Mouse (Mus musculus): Measurements from ENCODE around the gene Ccdc113.

Gene Ccdc113

DNA sequence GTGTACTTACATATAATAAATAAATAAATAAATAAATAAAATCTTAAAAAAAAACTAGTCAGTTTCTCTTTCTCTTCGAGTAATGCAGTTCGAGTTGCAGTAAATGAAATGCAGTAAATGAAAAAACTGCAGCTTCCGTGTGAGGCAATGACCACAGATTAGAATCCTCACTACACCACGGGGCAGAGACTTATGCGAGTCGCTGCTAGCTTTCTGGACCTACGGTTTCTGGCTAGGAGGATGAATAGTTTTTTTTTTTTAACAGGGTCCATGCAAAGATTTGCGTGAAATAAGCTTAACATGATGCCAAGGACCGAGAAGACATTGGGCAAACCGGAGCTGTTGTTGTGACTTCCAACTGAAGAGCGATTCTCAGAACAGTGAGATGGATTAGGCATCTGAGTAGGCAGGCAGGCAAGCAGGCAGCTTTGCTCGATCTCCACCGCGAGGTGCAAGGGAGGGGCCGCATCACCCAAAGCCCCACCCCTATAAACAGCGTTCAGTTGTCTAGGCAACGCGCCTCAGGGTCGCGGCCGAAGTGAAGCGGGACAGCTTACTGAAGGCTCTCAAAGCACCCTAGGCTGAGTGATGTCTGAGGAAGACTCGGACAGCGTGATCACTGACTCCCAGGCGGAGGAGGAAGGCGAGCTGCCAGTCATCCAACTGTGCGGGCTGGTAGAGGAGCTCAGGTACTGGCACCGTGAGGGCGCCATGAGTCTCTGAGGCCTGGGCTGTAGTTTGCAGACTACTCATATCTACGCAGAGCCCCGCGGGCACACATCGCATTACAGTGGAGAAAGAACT is at the start of gene Ccdc113:
Gene Ccdc113 (plus strand): TSS at position 502 of the 804 bp plus-strand sequence.
- peak; percentile 86 for ATAC-seq (ENCODE audit: insufficient number of reproducible peaks, low FRiP score, low TSS enrichment)

DNA sequence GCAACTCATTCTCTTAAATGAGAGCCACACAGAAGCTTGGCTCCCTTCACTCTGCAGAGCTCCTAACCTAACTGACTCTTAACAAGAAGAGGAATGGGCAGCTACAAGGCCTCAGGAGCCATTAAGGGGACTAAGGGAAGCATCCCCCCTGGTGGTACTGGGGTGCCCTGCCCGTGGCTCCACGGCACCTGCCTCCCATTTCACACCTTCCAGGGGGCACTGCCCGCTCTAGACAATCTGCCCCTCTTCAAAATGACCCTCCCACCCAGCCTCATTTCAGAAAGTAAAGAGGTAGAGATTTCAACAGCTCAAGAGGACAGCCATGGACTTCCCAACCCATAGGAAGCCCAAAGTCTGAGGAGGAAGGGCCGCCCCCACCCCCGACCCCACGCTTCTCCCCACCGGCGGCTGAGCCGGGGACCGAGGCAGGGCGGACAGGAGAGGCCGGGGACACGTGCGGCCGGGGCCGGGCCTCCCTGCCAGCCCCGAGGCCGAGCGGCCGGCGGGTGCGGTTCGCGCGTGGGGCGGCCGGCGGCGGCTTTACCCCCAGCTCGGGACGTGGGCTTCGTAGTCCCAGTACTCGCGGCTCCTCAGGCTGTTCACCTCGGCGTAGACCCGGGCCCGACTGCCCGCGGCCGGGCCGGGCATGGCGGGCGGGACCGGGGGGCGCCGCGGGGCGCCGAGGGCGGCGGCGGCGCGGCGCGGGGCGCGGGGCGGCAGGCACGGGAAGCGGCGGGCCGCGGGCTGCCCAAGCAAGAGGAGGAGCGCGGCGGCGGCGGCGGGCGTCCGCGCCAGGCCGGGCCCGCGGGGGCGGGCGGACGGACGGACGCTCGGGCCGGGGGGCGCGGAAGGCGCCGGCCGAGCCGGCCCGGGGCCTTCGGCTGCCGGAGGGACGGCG is 45.8 kb upstream of the Ccdc113 start:
- ATAC-seq (ENCODE audit: insufficient number of reproducible peaks, low FRiP score, low TSS enrichment), result peak; percentile 45; the same call in 1 of the 2 replicates

DNA sequence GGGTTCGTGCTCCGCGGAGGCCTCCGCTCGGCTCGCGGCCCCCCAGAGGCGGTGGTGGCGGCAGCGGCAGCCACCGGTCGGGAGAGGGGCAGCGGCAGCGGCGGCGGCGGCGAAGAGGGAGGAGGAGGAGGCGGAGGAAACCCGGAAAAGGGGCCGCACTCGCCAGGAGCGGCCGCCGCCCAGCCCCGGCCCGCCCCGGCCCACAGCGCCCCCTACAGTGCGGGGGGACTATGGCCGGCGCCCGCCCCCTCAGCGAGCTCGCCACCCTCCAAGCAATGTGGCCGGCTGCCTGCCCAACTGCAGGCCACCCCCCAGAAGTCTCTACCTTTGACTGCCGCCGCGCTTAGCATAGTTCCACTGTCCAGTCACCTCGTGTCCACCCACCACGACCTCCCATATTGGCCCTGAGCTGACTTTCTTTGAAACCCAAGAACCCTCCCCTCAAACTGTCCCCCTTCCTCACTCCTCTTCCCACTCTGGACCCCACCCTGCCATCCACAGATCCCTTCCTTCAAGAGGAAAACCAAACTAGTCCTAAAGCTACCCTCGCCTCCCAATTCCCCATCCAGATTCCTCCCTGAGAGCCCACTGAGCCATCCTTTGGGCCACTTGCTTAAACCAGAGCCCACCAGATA is 45.1 kb upstream of the Ccdc113 start:
- ATAC-seq (ENCODE audit: insufficient number of reproducible peaks, low FRiP score, low TSS enrichment), result peak; percentile 85

DNA sequence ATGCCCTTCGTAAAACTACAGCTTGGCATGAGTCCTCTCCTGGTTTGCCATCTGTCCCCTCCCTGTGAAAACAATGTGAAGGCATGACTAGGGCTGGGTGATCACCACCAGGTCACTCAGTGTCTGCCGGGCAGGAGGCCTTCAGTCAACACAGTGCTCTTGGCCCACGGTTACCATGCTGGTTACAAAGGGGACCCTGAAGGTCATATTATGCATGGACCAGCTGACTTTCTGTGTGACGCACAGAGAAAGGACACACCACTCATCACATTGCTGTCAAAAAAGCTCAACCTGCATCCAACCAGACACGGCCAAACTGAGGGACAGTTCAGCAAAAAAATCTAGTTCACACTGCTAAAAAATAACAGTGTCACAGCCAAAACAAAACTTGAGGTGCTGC is 43.9 kb upstream of the Ccdc113 start, which contains the start of gene Csnk2a2:
Gene Csnk2a2 (minus strand): TSS at position 34 of the 400 bp plus-strand sequence.
- no peak for ATAC-seq (ENCODE audit: insufficient number of reproducible peaks, low FRiP score, low TSS enrichment)

DNA sequence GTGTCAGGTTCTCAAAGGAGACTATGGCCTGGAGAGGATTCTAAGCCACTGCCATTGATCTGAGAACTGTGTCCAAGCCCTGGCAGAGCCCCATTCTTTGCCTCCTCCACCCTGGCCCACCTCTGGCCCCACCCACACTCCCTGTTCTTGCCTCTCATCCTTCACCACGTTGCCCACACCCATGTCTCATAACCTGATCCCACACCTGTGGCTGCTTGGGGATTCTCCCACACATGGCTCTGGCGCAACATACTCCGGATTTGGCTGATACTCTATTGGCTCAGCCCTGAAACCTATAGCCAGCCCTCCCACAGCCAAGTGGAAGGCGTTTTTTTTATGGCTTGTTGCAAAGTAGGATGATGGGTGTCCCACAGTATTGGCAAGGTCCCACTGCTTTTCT is 41.8 kb upstream of the Ccdc113 start:
- ATAC-seq (ENCODE audit: insufficient number of reproducible peaks, low FRiP score, low TSS enrichment), result no peak

DNA sequence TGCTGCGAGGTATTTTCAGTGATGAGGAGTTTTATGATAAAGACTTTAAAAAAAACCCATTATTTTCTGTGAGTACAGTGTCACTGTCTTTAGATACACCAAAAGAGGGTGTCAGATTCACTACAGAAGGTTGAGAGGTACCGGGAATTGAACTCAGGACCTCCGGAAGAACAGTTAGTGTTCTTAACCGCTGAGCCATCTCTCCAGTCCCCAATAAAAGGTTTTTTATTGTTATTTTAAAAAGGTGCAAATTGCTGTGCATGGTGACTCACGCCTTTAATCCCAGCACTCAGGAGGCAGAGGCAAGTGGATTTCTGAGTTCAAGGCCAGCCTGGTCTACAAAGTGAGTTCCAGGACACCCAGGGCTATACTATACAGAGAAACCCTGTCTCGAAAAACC is 38.4 kb upstream of the Ccdc113 start:
- ATAC-seq (ENCODE audit: insufficient number of reproducible peaks, low FRiP score, low TSS enrichment), result no peak

DNA sequence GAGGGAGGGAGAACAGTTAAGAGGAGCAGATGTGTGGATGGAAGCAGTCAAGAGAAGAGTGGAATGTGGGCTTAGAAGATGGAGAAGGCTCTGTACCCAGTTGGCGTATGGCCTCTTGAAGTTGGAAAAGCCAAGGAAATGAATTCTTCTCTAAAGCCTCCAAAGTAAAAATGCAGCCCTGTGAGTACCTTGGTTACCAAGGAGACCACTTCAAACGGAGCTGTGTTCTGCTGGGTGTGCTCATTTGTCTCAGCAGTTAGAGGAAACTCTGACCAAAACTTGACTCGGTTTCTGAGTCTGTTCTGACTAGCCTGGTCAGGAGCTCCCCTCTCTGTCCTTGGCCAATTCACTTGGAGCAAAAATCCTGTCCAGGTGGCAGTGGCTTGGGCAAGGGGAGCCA is 37.5 kb upstream of the Ccdc113 start:
- no peak for ATAC-seq (ENCODE audit: insufficient number of reproducible peaks, low FRiP score, low TSS enrichment)

DNA sequence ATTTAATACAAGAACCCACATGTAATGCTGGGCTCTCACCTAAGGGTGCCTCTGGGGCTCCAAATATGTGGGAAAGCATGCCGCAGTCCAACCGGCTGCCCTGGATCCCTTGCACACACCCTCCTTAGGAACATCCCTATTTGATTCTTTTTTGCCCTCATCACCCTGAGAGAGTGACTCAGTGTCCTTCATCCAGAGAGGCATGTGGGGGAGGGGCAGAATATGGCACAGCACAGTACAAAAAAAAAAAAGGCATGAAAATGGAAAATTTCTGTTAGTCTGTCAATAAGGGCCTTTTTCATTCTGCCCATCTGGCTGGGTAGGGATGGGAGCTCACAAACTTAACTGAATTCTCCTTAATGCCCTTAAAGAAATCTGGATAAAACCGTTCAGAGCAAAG is 36.1 kb upstream of the Ccdc113 start:
- no peak for ATAC-seq (ENCODE audit: insufficient number of reproducible peaks, low FRiP score, low TSS enrichment)

DNA sequence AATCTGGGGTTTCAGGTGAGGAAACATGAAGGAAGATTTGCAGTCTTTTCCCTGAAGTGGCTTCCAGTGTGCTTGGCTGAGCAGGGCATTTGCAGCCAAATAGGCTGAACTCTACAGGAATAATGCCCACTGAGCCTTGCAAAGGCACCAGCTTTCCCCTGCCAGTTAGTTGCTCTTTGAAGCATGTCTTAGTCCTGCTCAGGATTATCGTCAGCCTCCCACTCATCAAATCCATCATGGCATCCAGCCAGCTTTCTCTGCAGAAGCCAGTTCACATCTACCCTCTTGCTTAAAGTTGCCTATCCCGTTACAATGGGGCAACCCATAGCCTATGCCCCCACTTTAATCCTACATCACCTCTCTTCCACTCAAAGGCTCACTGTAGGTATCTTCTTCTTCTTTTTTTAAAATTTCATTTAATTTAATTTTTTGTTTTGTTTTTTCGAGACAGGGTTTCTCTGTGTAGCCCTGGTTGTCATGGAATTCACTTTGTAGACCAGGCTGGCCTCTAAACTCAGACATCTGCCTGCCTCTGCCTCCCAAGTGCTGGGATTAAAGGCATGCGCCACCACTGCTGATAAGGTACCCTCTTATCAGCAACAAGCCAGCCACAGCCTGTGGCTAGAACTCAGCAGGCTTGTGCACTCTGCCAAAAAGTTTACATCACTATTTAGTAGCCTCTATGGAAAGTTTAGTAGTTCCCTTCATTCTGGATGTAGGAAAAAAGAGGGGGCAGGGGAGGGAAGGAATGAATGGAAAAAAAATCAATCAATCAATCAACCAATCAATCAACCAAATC is 34.4 kb upstream of the Ccdc113 start:
- no peak for ATAC-seq (ENCODE audit: insufficient number of reproducible peaks, low FRiP score, low TSS enrichment)

DNA sequence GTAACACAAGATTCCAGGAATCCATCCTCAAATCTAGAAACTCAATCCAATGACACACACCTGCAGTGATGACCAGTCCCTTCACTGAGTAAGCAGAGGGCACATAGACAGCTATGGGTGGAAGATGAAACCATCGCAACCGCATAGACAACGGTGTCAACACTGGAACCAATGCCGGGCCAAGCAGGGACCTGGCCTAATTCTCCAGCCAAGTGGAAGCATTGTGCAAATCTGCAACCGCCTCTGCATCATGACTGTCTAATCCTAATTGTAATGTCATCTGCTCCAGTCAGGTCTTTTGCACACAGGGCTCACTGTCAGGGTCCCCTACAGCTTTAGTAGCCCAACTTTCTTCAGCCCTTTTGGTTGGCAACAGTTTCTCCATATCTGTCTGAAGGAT is 33.4 kb upstream of the Ccdc113 start:
- no peak for ATAC-seq (ENCODE audit: insufficient number of reproducible peaks, low FRiP score, low TSS enrichment)

DNA sequence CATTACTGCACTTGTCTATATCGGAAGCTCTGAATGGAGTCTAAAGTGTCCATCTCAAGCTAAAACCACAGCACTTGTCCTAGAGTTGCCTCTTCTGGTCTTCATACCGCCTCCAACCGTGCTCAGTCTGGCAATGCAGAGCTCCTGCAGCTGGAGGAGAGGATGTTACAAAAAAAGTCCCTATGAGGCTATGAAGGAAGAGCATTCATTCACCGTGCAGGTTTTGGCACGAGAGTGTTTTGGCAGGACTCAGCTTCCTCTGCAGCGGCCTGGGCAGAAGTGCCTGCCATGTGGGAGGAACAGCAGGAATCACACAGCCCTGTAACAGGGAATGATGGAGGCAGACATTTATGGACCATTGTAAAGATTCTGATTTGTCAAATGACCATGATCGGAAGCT is 31.5 kb upstream of the Ccdc113 start:
- ATAC-seq (ENCODE audit: insufficient number of reproducible peaks, low FRiP score, low TSS enrichment), result no peak

DNA sequence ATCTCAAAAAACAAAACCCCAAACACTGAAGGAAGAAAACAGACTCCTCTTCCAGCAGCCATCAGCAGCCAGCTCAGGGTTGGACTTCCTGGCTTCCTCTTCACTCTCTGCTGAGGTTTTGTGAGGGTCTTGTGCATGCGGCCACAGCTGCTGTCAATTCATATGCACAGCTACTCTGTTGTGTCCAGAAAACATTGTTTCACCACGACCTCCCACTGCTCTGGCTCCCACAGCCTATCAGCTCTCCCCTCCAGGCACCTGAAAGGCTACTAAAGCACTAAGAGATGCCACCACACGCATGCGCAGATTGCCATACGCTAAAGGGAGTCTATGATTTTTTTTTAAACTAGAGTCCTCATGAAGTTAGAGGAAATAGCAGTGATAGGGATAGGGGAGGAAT is 29.1 kb upstream of the Ccdc113 start:
- no peak for ATAC-seq (ENCODE audit: insufficient number of reproducible peaks, low FRiP score, low TSS enrichment)

DNA sequence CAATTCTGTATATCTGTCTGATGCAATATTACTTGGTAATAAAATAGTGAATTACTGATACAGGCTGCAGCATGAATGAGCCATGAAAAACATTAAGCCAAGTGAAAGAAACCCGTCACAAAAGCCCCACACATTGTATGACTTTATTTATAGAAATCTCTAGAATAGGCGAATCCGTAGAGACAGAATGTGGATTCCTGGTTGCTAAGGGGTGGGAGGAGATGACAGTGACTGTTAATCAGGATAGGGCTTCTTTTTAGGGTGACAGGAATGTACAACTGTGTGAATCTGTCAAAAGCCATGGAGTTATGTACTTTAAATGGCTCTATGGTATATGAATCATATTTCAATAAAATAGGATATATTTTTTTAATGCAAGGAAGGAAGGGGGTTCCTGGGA is 28.3 kb upstream of the Ccdc113 start:
- no peak for ATAC-seq (ENCODE audit: insufficient number of reproducible peaks, low FRiP score, low TSS enrichment)

DNA sequence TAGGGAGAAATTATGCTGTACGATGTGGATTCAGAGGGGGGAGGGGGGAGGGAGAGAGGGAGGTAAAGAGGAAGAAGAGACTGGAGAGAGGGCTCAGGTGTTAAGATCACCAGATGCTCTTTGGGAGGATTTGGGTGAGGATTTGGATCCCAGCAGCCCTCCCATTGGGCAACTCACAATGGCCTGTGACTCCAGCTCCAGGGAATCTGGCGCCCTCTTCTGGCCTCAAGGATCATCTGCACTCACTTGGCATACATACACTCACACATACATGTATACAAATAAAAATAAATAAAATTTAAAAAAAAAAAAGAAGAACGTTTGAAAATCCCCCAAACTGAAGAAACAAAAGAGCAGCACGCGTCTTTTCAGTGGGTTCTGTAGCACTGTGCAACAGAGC is 27.6 kb upstream of the Ccdc113 start:
- no peak for ATAC-seq (ENCODE audit: insufficient number of reproducible peaks, low FRiP score, low TSS enrichment)

DNA sequence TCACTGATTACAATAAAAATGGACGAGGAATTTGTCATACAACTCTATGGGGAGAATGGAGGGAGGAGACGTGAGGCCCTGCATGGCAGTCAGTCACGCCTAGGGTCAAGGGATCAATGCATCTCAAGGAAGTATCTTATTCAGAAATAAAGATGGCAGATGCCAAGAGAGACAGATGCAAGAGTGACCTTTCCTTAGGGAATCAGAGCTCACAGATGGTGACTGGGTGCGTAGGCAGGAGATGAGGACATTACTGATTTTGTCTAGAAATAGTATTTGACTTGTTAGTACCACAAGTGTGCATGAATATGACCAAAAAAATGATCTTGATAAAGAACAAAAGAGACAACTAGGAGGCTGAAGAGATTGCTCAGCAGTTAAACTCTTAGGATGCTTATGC is 21.6 kb upstream of the Ccdc113 start:
- no peak for ATAC-seq (ENCODE audit: insufficient number of reproducible peaks, low FRiP score, low TSS enrichment)

DNA sequence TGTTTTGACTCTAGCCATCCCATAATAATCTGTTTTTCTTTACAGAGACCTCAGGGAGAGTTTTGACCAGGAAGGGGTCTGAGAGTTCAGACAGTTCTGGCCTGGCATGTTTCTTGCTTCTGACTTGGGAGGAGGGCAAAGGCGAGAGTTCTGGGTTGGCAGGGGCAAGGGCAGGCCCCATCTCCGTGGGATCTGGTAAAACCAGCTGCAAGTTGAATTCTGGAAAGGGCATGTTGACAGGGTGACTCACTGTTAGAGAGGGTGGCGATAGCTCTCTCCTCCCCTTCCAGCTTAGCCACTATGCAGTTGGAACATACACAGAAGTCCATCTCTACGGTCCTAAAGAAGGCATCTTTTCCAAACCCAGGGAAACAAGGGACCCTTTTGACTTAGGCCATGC is 20.7 kb upstream of the Ccdc113 start:
- ATAC-seq (ENCODE audit: insufficient number of reproducible peaks, low FRiP score, low TSS enrichment), result no peak

DNA sequence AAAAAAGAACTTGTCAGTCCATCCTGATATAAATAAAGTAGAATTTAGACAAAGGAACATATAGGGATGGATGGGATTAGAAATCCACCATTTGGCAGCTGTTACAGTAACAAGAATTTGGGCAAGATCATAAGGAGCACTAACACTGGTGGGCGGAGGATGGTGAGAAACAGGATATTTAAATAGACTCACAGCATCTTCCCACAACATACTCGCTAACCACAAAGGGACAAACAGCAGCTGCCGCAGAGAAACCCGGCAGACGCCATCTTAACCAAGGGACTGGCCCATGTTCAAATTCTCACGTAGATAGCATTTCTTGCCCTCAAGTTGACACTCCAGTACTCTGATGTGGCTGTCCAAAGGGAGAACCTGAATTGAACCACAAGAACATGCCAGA is 17.0 kb upstream of the Ccdc113 start:
- ATAC-seq (ENCODE audit: insufficient number of reproducible peaks, low FRiP score, low TSS enrichment), result no peak

DNA sequence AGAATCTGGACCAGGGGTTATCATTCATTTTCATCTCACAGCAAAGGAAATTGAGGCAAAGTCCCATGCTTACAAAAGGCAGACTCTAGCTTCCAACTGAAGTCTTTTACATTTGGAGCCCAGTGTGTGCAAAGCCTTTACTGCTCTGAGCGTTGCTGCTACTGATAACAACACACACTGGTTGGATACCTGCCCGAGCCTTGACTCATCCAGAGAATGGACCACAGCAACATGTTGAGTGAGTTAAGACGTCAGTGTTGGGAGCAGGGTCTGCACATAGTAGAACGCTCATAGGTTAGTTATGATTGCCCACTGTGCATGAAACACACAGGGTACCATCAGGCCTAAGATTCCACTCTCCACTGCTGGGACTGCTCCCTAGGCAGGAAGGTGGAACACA is 9.9 kb upstream of the Ccdc113 start:
- ATAC-seq (ENCODE audit: insufficient number of reproducible peaks, low FRiP score, low TSS enrichment), result no peak

DNA sequence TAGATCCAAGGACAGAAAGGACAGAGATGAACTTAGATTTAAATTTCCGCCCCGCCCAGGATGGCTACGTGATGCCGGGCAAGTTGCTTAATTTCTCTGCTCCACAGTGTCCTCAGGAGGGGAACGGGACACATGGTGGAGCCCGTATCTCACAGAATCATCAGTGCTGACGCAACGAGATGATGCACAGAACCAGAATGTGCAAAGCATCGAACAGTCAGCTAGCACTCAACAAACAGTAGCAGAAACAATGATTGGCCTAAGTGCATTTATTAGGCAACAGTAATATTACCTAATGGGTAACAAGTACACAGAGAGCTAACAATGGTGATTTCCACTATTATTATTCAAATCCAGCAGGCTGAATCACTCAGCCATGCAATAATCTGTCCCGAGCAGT is 5.7 kb upstream of the Ccdc113 start:
- ATAC-seq (ENCODE audit: insufficient number of reproducible peaks, low FRiP score, low TSS enrichment), result no peak

DNA sequence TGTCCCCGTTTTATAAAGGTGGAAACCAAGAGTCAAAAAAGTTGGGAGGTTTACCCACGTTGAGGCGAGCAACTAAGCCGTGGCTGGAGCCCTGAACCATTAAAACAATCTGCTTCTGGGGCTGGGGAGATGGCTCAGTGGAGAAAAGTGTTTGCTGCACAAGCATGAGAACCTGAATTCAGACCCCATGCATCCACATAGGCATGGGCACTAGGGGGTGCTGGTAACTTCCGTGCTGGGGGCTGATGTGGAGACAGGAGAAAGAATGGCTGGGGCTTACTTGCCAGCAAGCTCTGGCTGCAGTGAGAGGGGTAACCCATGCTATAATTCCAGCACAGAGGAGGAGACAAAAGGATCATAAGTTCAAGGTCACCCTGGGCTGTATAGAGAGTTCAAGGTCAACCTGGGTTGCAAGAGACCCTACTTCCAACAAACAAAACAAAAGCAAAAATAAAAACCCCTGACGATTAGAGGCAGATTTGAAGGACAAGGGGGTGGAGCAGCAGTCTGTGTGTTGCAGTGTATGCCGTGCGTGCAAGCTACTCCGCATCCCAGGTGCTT is 5.1 kb upstream of the Ccdc113 start:
- no peak for ATAC-seq (ENCODE audit: insufficient number of reproducible peaks, low FRiP score, low TSS enrichment)
